Mouse (Mus musculus) gastrocnemius, adult 8-10 months (tissue): Measurements from ENCODE around the gene Coro6. TPM values are rescaled to one million over a fixed set of nuclear protein-coding genes. Genes with fewer than 3 reads are reported as not detected.

Source experiments
- DNase-seq, 2 experiments: peaks; one replicate each; pipeline ENCODE4 v3.0.0; 2022; ENCODE audit warnings: low spot score in 2 of 2
- total RNA-seq, 4 experiments: library from RNA; stranded (reverse); gene quantifications; 2 replicates each; pipeline ENCODE4 v1.2.4; 2022

The Coro6 gene
- total RNA-seq, 4 experiments from 2014 or later: 159 to 184 (median 168) TPM

GRCm38 (mm10) chr11:77493512-77494343, 31.5 kb downstream of the Coro6 start, which contains the start of gene Git1:
Gene Git1 (plus strand): TSS chr11:77493562.
- DNase-seq: no peak

GRCm38 (mm10) chr11:77494344-77494676, 32.1 kb downstream of the Coro6 start:
- DNase-seq: no peak

GRCm38 (mm10) chr11:77494782-77495181, 32.6 kb downstream of the Coro6 start:
- DNase-seq: no peak

- no peak for DNase-seq
Measured at GRCm38 (mm10) chr11:77495507-77495906, 33.3 kb downstream of the Coro6 start.

GRCm38 (mm10) chr11:77497341-77497756, 35.1 kb downstream of the Coro6 start:
- no peak for DNase-seq

- no peak for DNase-seq
Measured at GRCm38 (mm10) chr11:77497851-77498250, 35.6 kb downstream of the Coro6 start.

GRCm38 (mm10) chr11:77498261-77499139, 36.3 kb downstream of the Coro6 start:
- DNase-seq: no peak

GRCm38 (mm10) chr11:77499354-77499753, 37.1 kb downstream of the Coro6 start:
- no peak for DNase-seq

GRCm38 (mm10) chr11:77500361-77501325, 38.4 kb downstream of the Coro6 start:
- DNase-seq: no peak

- peak; percentile 72 to 80 for DNase-seq
Measured at GRCm38 (mm10) chr11:77501392-77501791, 39.2 kb downstream of the Coro6 start.

GRCm38 (mm10) chr11:77501971-77502370, 39.8 kb downstream of the Coro6 start:
- no peak for DNase-seq

GRCm38 (mm10) chr11:77502481-77502880, 40.3 kb downstream of the Coro6 start:
- no peak for DNase-seq

GRCm38 (mm10) chr11:77503511-77503910, 41.3 kb downstream of the Coro6 start:
- no peak for DNase-seq

- no peak for DNase-seq
Measured at GRCm38 (mm10) chr11:77504377-77504776, 42.2 kb downstream of the Coro6 start.

- no peak for DNase-seq
Measured at GRCm38 (mm10) chr11:77505291-77505980, 43.2 kb downstream of the Coro6 start.

- no peak for DNase-seq
Measured at GRCm38 (mm10) chr11:77506273-77506672, 44.1 kb downstream of the Coro6 start.

GRCm38 (mm10) chr11:77506941-77507340, 44.7 kb downstream of the Coro6 start:
- no peak for DNase-seq

- DNase-seq: no peak
Measured at GRCm38 (mm10) chr11:77507426-77507825, 45.2 kb downstream of the Coro6 start.

- DNase-seq: peak; percentile 74 to 81
Measured at GRCm38 (mm10) chr11:77508068-77509021, 46.1 kb downstream of the Coro6 start.
